Mouse (Mus musculus): ENCODE data around the gene Gbx2. TPM values are rescaled to one million over a fixed set of nuclear protein-coding genes. Genes with fewer than 3 reads are reported as not detected.

The Gbx2 gene
- polyA plus RNA-seq, 2 experiments, result 0.55 to 0.58 TPM

DNA sequence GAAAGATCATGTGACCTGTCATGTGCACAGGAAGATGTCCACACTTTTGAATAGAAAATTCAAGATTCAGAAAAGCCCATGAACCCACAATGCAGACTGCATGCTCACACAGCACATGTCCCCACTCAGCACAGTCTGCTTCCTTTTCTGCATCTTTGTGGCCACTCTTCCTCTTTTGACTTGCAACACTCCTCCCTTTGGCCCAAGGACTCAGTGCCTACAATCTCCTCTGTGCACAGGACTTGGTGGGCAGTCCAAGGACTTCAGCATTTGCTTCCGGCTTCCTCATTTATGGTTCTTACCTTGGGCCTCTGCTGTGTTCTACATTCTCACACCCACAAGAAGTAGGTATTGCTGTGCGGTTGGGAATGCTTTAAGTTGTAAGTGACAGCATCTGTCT, 28.7 kb downstream of the Gbx2 start:
- ATAC-seq (ENCODE audit: insufficient read depth) (no peak), DNase-seq (ENCODE audit: low read depth in 3 of 3, low spot score in 3 of 3) (no peak)
- Histone ChIP-seq H3K9ac (replicated peaks) (no peak overlapping the region), H3K27me3 (ENCODE audit: control insufficient read depth, insufficient read depth, low read length) (no peaks in the 10 kb centered on the region), H3K4me1 (replicated peaks; ENCODE audit: control insufficient read depth in 2 of 2, insufficient read depth in 2 of 2, low read length in 1 of 2) (no peaks in the 10 kb centered on the region; a peak in 1 of 4 replicates), H3K4me2 (ENCODE audit: low read depth) (no peak overlapping the region), H3K9me3 (ENCODE audit: control insufficient read depth, low read length) (no peaks in the 10 kb centered on the region), H3K4me3 (ENCODE audit: insufficient read depth in 1 of 2, low read depth in 2 of 2, low read length in 2 of 2) (no peak overlapping the region), H3K27ac (no peak overlapping the region), H3K36me3 (replicated peaks; ENCODE audit: control insufficient read depth, insufficient read depth, low read depth) (no peaks in the 10 kb centered on the region)
- TF ChIP-seq CTCF (IDR thresholded peaks at IDR 0.05; ENCODE audit: low read depth), result no peak
- TF ChIP-seq EP300 (IDR thresholded peaks at IDR 0.05; ENCODE audit: low read depth), result no peak
- 40% methylated on average over 2 of the region's 2 CpGs for WGBS (ENCODE audit: insufficient replicate concordance)

DNA sequence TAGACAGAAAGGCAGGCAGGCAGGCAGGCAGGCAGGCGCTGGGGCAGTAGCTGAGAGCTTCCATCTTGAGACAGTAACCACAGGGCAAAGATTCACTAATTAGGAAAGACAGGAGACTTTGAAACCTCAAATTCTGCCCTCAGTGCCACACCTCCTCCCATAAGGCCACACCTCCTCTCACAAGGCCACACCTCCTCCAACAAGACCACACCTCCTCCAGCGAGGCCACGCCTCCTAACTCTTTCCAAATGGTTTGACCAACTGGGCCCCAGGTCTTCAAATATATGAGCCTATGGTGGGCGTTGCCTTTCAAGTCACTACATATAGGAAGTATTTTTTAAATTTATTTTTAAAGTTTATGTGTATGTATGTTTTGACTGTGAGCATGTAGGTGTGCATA, 29.6 kb downstream of the Gbx2 start:
- Histone ChIP-seq H3K4me3 (ENCODE audit: insufficient read depth in 1 of 2, low read depth in 2 of 2, low read length in 2 of 2) (no peak overlapping the region), H3K4me1 (replicated peaks; ENCODE audit: control insufficient read depth in 2 of 2, insufficient read depth in 2 of 2, low read length in 1 of 2) (no peaks in the 10 kb centered on the region; a peak in 1 of 4 replicates), H3K27me3 (ENCODE audit: control insufficient read depth, insufficient read depth, low read length) (no peaks in the 10 kb centered on the region), H3K36me3 (replicated peaks; ENCODE audit: control insufficient read depth, insufficient read depth, low read depth) (no peaks in the 10 kb centered on the region), H3K27ac (no peak overlapping the region), H3K4me2 (ENCODE audit: low read depth) (no peak overlapping the region), H3K9me3 (ENCODE audit: control insufficient read depth, low read length) (no peaks in the 10 kb centered on the region), H3K9ac (replicated peaks) (no peak overlapping the region)
- no peak for ATAC-seq (ENCODE audit: insufficient read depth)
- WGBS (ENCODE audit: insufficient replicate concordance), result 41% methylated on average over 4 of the region's 4 CpGs
- DNase-seq (ENCODE audit: low read depth in 3 of 3, low spot score in 3 of 3), result no peak
- no peak for TF ChIP-seq EP300 (IDR thresholded peaks at IDR 0.05; ENCODE audit: low read depth)
- TF ChIP-seq CTCF (IDR thresholded peaks at IDR 0.05; ENCODE audit: low read depth), result no peak

DNA sequence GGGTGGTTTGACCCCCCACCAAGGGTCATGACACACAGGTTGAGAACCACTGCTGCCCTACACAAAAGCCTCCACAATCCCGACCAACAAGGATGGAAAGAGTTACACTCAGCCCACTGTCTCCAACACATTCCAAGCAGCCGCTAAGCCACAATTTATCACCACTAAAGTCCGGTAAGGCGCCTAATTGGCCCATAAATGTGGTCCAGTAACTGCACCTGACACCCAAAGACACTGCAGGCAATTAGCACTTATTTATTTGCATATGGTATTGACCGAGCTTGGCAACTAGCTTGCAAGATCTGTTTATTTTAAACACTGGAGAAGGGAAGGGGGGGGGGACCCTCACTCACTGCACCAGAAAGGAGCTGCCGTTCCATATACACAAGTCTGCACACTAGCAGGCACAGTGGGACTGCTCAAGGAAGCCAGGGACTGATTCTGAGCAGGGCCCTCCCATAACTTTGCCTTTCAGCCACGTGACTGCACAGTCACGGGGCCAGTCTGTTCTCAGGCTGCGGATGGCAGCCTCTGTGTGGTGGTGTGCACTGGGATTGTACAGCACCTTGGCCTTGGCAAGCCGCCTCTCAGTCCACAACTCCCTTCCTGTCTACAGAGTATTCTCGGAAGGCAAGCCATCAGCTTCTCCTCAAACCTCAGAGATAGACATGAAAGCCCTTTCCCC, 31.1 kb downstream of the Gbx2 start:
- Histone ChIP-seq H3K27me3 (ENCODE audit: control insufficient read depth, insufficient read depth, low read length) (no peaks in the 10 kb centered on the region), H3K4me3 (ENCODE audit: insufficient read depth in 1 of 2, low read depth in 2 of 2, low read length in 2 of 2) (no peak overlapping the region), H3K36me3 (replicated peaks; ENCODE audit: control insufficient read depth, insufficient read depth, low read depth) (no peaks in the 10 kb centered on the region), H3K9ac (replicated peaks) (no peak overlapping the region), H3K4me1 (replicated peaks; ENCODE audit: control insufficient read depth in 2 of 2, insufficient read depth in 2 of 2, low read length in 1 of 2) (no peaks in the 10 kb centered on the region; a peak in 1 of 4 replicates), H3K4me2 (ENCODE audit: low read depth) (no peak overlapping the region), H3K27ac (no peak overlapping the region), H3K9me3 (ENCODE audit: control insufficient read depth, low read length) (no peaks in the 10 kb centered on the region)
- DNase-seq (ENCODE audit: low read depth in 3 of 3, low spot score in 3 of 3) (no peak), ATAC-seq (ENCODE audit: insufficient read depth) (no peak)
- TF ChIP-seq EP300 (IDR thresholded peaks at IDR 0.05; ENCODE audit: low read depth) (no peak), CTCF (IDR thresholded peaks at IDR 0.05; ENCODE audit: low read depth) (no peak)
- 47% methylated on average over 11 of the region's 11 CpGs for WGBS (ENCODE audit: insufficient replicate concordance)

DNA sequence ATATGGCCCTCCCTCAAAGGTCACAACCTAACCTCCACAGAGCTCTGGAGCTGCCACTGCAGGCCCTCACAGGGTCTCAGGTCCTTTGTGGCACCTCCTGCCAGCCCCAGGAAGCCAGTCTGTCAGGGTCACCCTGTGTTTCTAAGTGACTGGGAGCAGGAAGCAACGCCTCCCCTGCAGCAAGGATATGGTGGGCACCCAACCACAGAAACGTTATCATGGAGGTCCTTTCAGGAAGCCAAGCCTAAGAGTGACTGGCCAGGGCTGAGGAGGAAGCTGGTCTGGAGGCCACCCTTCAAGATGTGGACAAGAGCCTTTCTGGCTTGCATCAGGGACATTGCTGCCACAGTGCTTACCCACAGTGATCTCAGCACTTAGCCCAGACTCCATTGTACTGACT, 31.9 kb downstream of the Gbx2 start:
- TF ChIP-seq CTCF (IDR thresholded peaks at IDR 0.05; ENCODE audit: low read depth) (no peak), EP300 (IDR thresholded peaks at IDR 0.05; ENCODE audit: low read depth) (no peak)
- Histone ChIP-seq H3K9me3 (ENCODE audit: control insufficient read depth, low read length) (no peaks in the 10 kb centered on the region), H3K36me3 (replicated peaks; ENCODE audit: control insufficient read depth, insufficient read depth, low read depth) (no peaks in the 10 kb centered on the region), H3K4me2 (ENCODE audit: low read depth) (no peak overlapping the region), H3K4me1 (replicated peaks; ENCODE audit: control insufficient read depth in 2 of 2, insufficient read depth in 2 of 2, low read length in 1 of 2) (no peaks in the 10 kb centered on the region; a peak in 1 of 4 replicates), H3K4me3 (ENCODE audit: insufficient read depth in 1 of 2, low read depth in 2 of 2, low read length in 2 of 2) (no peak overlapping the region), H3K9ac (replicated peaks) (no peak overlapping the region), H3K27me3 (ENCODE audit: control insufficient read depth, insufficient read depth, low read length) (no peaks in the 10 kb centered on the region), H3K27ac (no peak overlapping the region)
- 7% methylated on average over 2 of the region's 2 CpGs for WGBS (ENCODE audit: insufficient replicate concordance)
- ATAC-seq (ENCODE audit: insufficient read depth) (peak; percentile 43; the same call in 1 of the 2 replicates), DNase-seq (ENCODE audit: low read depth in 3 of 3, low spot score in 3 of 3) (no peak)

DNA sequence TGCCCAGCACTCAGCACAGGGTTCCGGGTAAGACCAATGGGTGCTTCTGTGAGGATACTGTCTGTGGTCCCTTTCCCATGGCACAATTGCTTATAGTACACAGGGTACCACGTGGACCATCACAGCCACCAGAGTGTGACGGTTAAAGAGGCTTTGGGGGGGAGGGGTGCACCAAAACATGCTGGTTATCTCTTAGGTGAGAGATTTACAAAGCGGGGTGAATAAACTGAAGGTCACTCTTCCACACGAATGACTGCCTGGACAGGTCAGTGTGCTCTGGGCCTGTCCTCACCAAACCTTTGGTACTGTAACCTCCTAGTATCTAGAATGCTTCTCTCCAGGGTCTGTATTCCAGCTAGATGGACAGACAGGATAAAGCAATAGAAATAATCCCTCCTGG, 35.2 kb downstream of the Gbx2 start:
- Histone ChIP-seq H3K4me3 (ENCODE audit: insufficient read depth in 1 of 2, low read depth in 2 of 2, low read length in 2 of 2) (no peak overlapping the region), H3K27me3 (ENCODE audit: control insufficient read depth, insufficient read depth, low read length) (no peaks in the 10 kb centered on the region), H3K4me2 (ENCODE audit: low read depth) (no peak overlapping the region), H3K4me1 (replicated peaks; ENCODE audit: control insufficient read depth in 2 of 2, insufficient read depth in 2 of 2, low read length in 1 of 2) (no peaks in the 10 kb centered on the region), H3K36me3 (replicated peaks; ENCODE audit: control insufficient read depth, insufficient read depth, low read depth) (no peaks in the 10 kb centered on the region), H3K9me3 (ENCODE audit: control insufficient read depth, low read length) (no peaks in the 10 kb centered on the region), H3K9ac (replicated peaks) (no peak overlapping the region), H3K27ac (no peak overlapping the region)
- DNase-seq (ENCODE audit: low read depth in 3 of 3, low spot score in 3 of 3) (no peak), ATAC-seq (ENCODE audit: insufficient read depth) (no peak)
- no peak for TF ChIP-seq EP300 (IDR thresholded peaks at IDR 0.05; ENCODE audit: low read depth)
- no peak for TF ChIP-seq CTCF (IDR thresholded peaks at IDR 0.05; ENCODE audit: low read depth)
- 47% methylated on average over 5 of the region's 5 CpGs for WGBS (ENCODE audit: insufficient replicate concordance)

Measured in liver, embryonic 14.5 days (tissue).